Mouse (Mus musculus): ENCODE data around the gene Dclk3. TPM values are rescaled to one million over a fixed set of nuclear protein-coding genes. Genes with fewer than 3 reads are reported as not detected.

Dclk3 gene
- 0.30 and 0.35 TPM in 2 replicates for polyA plus RNA-seq (2016; fragmentation: Nextera tagmentation; extraction: Ambion mirVana)

GRCm38 (mm10) chr9:111438904-111439835 lies at the start of gene Dclk3:
Gene Dclk3 (plus strand): TSS chr9:111439081.
- Histone ChIP-seq H3K4me1 (replicated peaks) (peaks cover 14% of the 10 kb centered on the region), H3K27me3 (ENCODE audit: insufficient read depth, poor library complexity, severe bottlenecking) (peaks cover 55% of the 10 kb centered on the region), H3K9me3 (no peaks in the 10 kb centered on the region), H3K36me3 (no peaks in the 10 kb centered on the region), H3K27ac (peak within 1 kb of the TSS; percentile 73), H3K4me3 (peak within 1 kb of the TSS; percentile 61)
- 6% methylated on average over 43 of the region's 57 CpGs for WGBS
- peak; percentile 38 for DNase-seq (ENCODE audit: low spot score)

GRCm38 (mm10) chr9:111390016-111390415 lies 48.9 kb upstream of the Dclk3 start:
- Histone ChIP-seq H3K4me1 (replicated peaks) (no peaks in the 10 kb centered on the region), H3K9me3 (no peaks in the 10 kb centered on the region), H3K36me3 (no peaks in the 10 kb centered on the region), H3K27me3 (ENCODE audit: insufficient read depth, poor library complexity, severe bottlenecking) (no peaks in the 10 kb centered on the region), H3K4me3 (no peak overlapping the region), H3K27ac (no peak overlapping the region)
- DNase-seq (ENCODE audit: low spot score) = no peak
- WGBS = 92% methylated on average over 9 of the region's 9 CpGs

GRCm38 (mm10) chr9:111391036-111391435 lies 47.8 kb upstream of the Dclk3 start:
- 88% methylated on average over 8 of the region's 8 CpGs for WGBS
- no peaks in the 10 kb centered on the region for H3K9me3 ChIP-seq
- no peak for DNase-seq (ENCODE audit: low spot score)
- no peaks in the 10 kb centered on the region for H3K27me3 ChIP-seq (ENCODE audit: insufficient read depth, poor library complexity, severe bottlenecking)
- H3K27ac ChIP-seq = no peak overlapping the region
- H3K36me3 ChIP-seq = no peaks in the 10 kb centered on the region
- H3K4me1 ChIP-seq (replicated peaks) = no peaks in the 10 kb centered on the region
- H3K4me3 ChIP-seq = no peak overlapping the region

GRCm38 (mm10) chr9:111391926-111392442 lies 46.9 kb upstream of the Dclk3 start:
- H3K27me3 ChIP-seq (ENCODE audit: insufficient read depth, poor library complexity, severe bottlenecking) = no peaks in the 10 kb centered on the region
- H3K4me3 ChIP-seq = no peak overlapping the region
- DNase-seq (ENCODE audit: low spot score) = no peak
- H3K4me1 ChIP-seq (replicated peaks) = no peaks in the 10 kb centered on the region
- no peak overlapping the region for H3K27ac ChIP-seq
- H3K36me3 ChIP-seq = no peaks in the 10 kb centered on the region
- WGBS = 90% methylated on average over 18 of the region's 18 CpGs
- H3K9me3 ChIP-seq = no peaks in the 10 kb centered on the region

- WGBS = 75% methylated on average over 5 of the region's 5 CpGs
Measured at GRCm38 (mm10) chr9:111395265-111395664, 43.6 kb upstream of the Dclk3 start.

GRCm38 (mm10) chr9:111398059-111398458 lies 40.8 kb upstream of the Dclk3 start:
- H3K27ac ChIP-seq = no peak overlapping the region

More at GRCm38 (mm10) chr9:111395265-111395664, 43.6 kb upstream of the Dclk3 start:
- no peaks in the 10 kb centered on the region for H3K4me1 ChIP-seq (replicated peaks)
- no peak overlapping the region for H3K4me3 ChIP-seq
- no peaks in the 10 kb centered on the region for H3K9me3 ChIP-seq
- H3K27ac ChIP-seq = no peak overlapping the region
- no peaks in the 10 kb centered on the region for H3K27me3 ChIP-seq (ENCODE audit: insufficient read depth, poor library complexity, severe bottlenecking)
- H3K36me3 ChIP-seq = no peaks in the 10 kb centered on the region
- no peak for DNase-seq (ENCODE audit: low spot score)

GRCm38 (mm10) chr9:111400089-111400488 lies 38.8 kb upstream of the Dclk3 start:
- Histone ChIP-seq H3K36me3 (no peaks in the 10 kb centered on the region), H3K4me1 (replicated peaks) (no peaks in the 10 kb centered on the region), H3K27ac (no peak overlapping the region), H3K9me3 (no peaks in the 10 kb centered on the region), H3K27me3 (ENCODE audit: insufficient read depth, poor library complexity, severe bottlenecking) (no peaks in the 10 kb centered on the region), H3K4me3 (no peak overlapping the region)
- 88% methylated on average over 4 of the region's 4 CpGs for WGBS
- no peak for DNase-seq (ENCODE audit: low spot score)

More at GRCm38 (mm10) chr9:111398059-111398458, 40.8 kb upstream of the Dclk3 start:
- no peaks in the 10 kb centered on the region for H3K36me3 ChIP-seq
- no peaks in the 10 kb centered on the region for H3K4me1 ChIP-seq (replicated peaks)
- 76% methylated on average over 2 of the region's 2 CpGs for WGBS
- no peaks in the 10 kb centered on the region for H3K9me3 ChIP-seq
- H3K27me3 ChIP-seq (ENCODE audit: insufficient read depth, poor library complexity, severe bottlenecking) = no peaks in the 10 kb centered on the region
- no peak overlapping the region for H3K4me3 ChIP-seq
- DNase-seq (ENCODE audit: low spot score) = no peak

GRCm38 (mm10) chr9:111403159-111403558 lies 35.7 kb upstream of the Dclk3 start:
- DNase-seq (ENCODE audit: low spot score) = no peak
- Histone ChIP-seq H3K36me3 (no peaks in the 10 kb centered on the region), H3K27me3 (ENCODE audit: insufficient read depth, poor library complexity, severe bottlenecking) (no peaks in the 10 kb centered on the region), H3K27ac (no peak overlapping the region), H3K4me1 (replicated peaks) (no peaks in the 10 kb centered on the region), H3K9me3 (no peaks in the 10 kb centered on the region), H3K4me3 (no peak overlapping the region)
- WGBS = 92% methylated on average over 4 of the region's 4 CpGs

- H3K27me3 ChIP-seq (ENCODE audit: insufficient read depth, poor library complexity, severe bottlenecking) = no peaks in the 10 kb centered on the region
- H3K4me3 ChIP-seq = no peak overlapping the region
- no peak overlapping the region for H3K27ac ChIP-seq
- H3K9me3 ChIP-seq = no peaks in the 10 kb centered on the region
- WGBS = 87% methylated on average over 12 of the region's 12 CpGs
- no peaks in the 10 kb centered on the region for H3K36me3 ChIP-seq
- H3K4me1 ChIP-seq (replicated peaks) = no peaks in the 10 kb centered on the region
- DNase-seq (ENCODE audit: low spot score) = no peak
Measured at GRCm38 (mm10) chr9:111404346-111405079, 34.4 kb upstream of the Dclk3 start.

GRCm38 (mm10) chr9:111405080-111405428 lies 33.8 kb upstream of the Dclk3 start:
- Histone ChIP-seq H3K9me3 (no peaks in the 10 kb centered on the region), H3K36me3 (no peaks in the 10 kb centered on the region), H3K4me1 (replicated peaks) (no peaks in the 10 kb centered on the region), H3K4me3 (no peak overlapping the region), H3K27ac (no peak overlapping the region), H3K27me3 (ENCODE audit: insufficient read depth, poor library complexity, severe bottlenecking) (no peaks in the 10 kb centered on the region)
- no peak for DNase-seq (ENCODE audit: low spot score)
- 92% methylated on average over 6 of the region's 6 CpGs for WGBS

GRCm38 (mm10) chr9:111408012-111408411 lies 30.9 kb upstream of the Dclk3 start:
- Histone ChIP-seq H3K27ac (no peak overlapping the region), H3K36me3 (no peaks in the 10 kb centered on the region), H3K9me3 (no peaks in the 10 kb centered on the region), H3K4me1 (replicated peaks) (peaks cover 16% of the 10 kb centered on the region; the same call in 1 of the 2 replicates), H3K27me3 (ENCODE audit: insufficient read depth, poor library complexity, severe bottlenecking) (no peaks in the 10 kb centered on the region), H3K4me3 (no peak overlapping the region)
- DNase-seq (ENCODE audit: low spot score) = no peak
- 90% methylated on average over 6 of the region's 6 CpGs for WGBS

GRCm38 (mm10) chr9:111408427-111408826 lies 30.5 kb upstream of the Dclk3 start:
- no peaks in the 10 kb centered on the region for H3K27me3 ChIP-seq (ENCODE audit: insufficient read depth, poor library complexity, severe bottlenecking)
- H3K36me3 ChIP-seq = no peaks in the 10 kb centered on the region
- no peak overlapping the region for H3K4me3 ChIP-seq
- H3K4me1 ChIP-seq (replicated peaks) = peaks cover 21% of the 10 kb centered on the region; the same call in 1 of the 2 replicates
- H3K9me3 ChIP-seq = no peaks in the 10 kb centered on the region
- no peak overlapping the region for H3K27ac ChIP-seq
- no peak for DNase-seq (ENCODE audit: low spot score)
- WGBS = 90% methylated on average over 10 of the region's 10 CpGs

Measured in hindbrain, embryonic 10.5 days (tissue).